Mouse (Mus musculus) embryonic facial prominence, embryonic 11.5 days (tissue): ENCODE results near the gene Tiam1. TPM values are rescaled to one million over a fixed set of nuclear protein-coding genes. Genes with fewer than 3 reads are reported as not detected.

Experiments used
- ATAC-seq: fragments of 200-750 bp; cut with Nextera tagmentation; replicated peaks from 2 replicates; pipeline ENCODE4 v1.8.0; 2017; ENCODE audit warnings: low read depth; ENCODE audit not compliant: insufficient number of reproducible peaks, low FRiP score, low TSS enrichment
- DNase-seq: peaks from one replicate; pipeline ENCODE4 v3.0.0-alpha.2; 2015; ENCODE audit warnings: low spot score
- H3K27ac ChIP-seq: fragments of 300-500 bp; sonication (generic); replicated peaks from 2 replicates; pipeline ENCODE4 v1.5.1; 2014; ENCODE audit warnings: mild to moderate bottlenecking, low read depth, low read length, control low read depth
- H3K27me3 ChIP-seq: fragments of 300-500 bp; sonication (generic); 2 replicates; pipeline ENCODE4 v1.6.1; 2014; ENCODE audit warnings: mild to moderate bottlenecking, low read length, moderate library complexity, mixed read lengths; ENCODE audit not compliant: control insufficient read depth, insufficient read depth
- H3K36me3 ChIP-seq: fragments of 300-500 bp; sonication (generic); replicated peaks from 2 replicates; pipeline ENCODE4 v1.6.1; 2014; ENCODE audit warnings: low read depth, mild to moderate bottlenecking, low read length, moderate library complexity, mixed read lengths; ENCODE audit not compliant: control insufficient read depth, insufficient read depth
- H3K4me1 ChIP-seq: fragments of 300-500 bp; sonication (generic); 2 replicates; pipeline ENCODE4 v1.6.1; 2014; ENCODE audit warnings: low read length, mixed read lengths; ENCODE audit not compliant: control insufficient read depth, insufficient read depth
- H3K4me2 ChIP-seq: fragments of 300-500 bp; sonication (generic); 2 replicates; pipeline ENCODE4 v1.6.1; 2014; ENCODE audit warnings: low read depth, mild to moderate bottlenecking, control low read depth, low read length, moderate library complexity
- H3K4me3 ChIP-seq: fragments of 300-500 bp; sonication (generic); 2 replicates; pipeline ENCODE4 v1.5.1; 2014; ENCODE audit warnings: low read depth, low read length, control low read depth
- H3K9ac ChIP-seq: fragments of 300-500 bp; sonication (generic); replicated peaks from 2 replicates; pipeline ENCODE4 v1.6.1; 2014; ENCODE audit warnings: mild to moderate bottlenecking, control low read depth, low read length
- H3K9me3 ChIP-seq: fragments of 300-500 bp; sonication (generic); replicated peaks from 2 replicates; pipeline ENCODE4 v1.6.1; 2016; ENCODE audit warnings: mild to moderate bottlenecking, low read length, inconsistent platforms, mixed read lengths; ENCODE audit not compliant: control insufficient read depth
- WGBS: fragments of 180-500 bp; shearing (Covaris S2); extraction: QIAGEN DNeasy Blood & Tissue Kit; methylation state at CpG from one replicate; pipeline ENCODE4 v1.1.7; 2014; 5-methylcytosine and 5-hydroxymethylcytosine counted together
- polyA plus RNA-seq: library from polyadenylated mRNA; unstranded; fragments of >200 nt; fragmentation: Nextera tagmentation; extraction: Ambion mirVana; gene quantifications from 2 replicates; pipeline ENCODE4 v1.2.1, GENCODE M21; 2014

The Tiam1 gene
- polyA plus RNA-seq, 1 experiment from 2014 or later = 33.8 TPM

- no peaks in the 10 kb centered on the region; the same call in 1 of the 2 replicates for H3K4me1 ChIP-seq
- WGBS = 81% methylated on average over 11 of the region's 11 CpGs
Measured at GRCm38 (mm10) chr16:90098191-90098605, 45.4 kb downstream of the Tiam1 start.

GRCm38 (mm10) chr16:90097769-90098168 is 45.8 kb downstream of the Tiam1 start:
- no peak overlapping the region for H3K4me3 ChIP-seq
- H3K4me1 ChIP-seq = no peaks in the 10 kb centered on the region; the same call in 1 of the 2 replicates
- DNase-seq = no peak
- no peaks in the 10 kb centered on the region for H3K27me3 ChIP-seq
- H3K27ac ChIP-seq = no peak overlapping the region
- no peaks in the 10 kb centered on the region for H3K9me3 ChIP-seq
- WGBS = 98% methylated on average over 3 of the region's 3 CpGs
- no peak overlapping the region for H3K9ac ChIP-seq
- no peak overlapping the region for H3K4me2 ChIP-seq
- no peak for ATAC-seq
- no peaks in the 10 kb centered on the region for H3K36me3 ChIP-seq

More at GRCm38 (mm10) chr16:90098191-90098605, 45.4 kb downstream of the Tiam1 start:
- H3K27ac ChIP-seq = no peak overlapping the region
- H3K27me3 ChIP-seq = no peaks in the 10 kb centered on the region
- peak; percentile 37; the same call in 1 of the 2 replicates for ATAC-seq
- H3K9ac ChIP-seq = no peak overlapping the region
- H3K4me3 ChIP-seq = no peak overlapping the region
- H3K4me2 ChIP-seq = no peak overlapping the region
- no peak for DNase-seq
- no peaks in the 10 kb centered on the region for H3K36me3 ChIP-seq
- no peaks in the 10 kb centered on the region for H3K9me3 ChIP-seq

- Histone ChIP-seq H3K9ac (no peak overlapping the region), H3K4me2 (no peak overlapping the region), H3K36me3 (no peaks in the 10 kb centered on the region), H3K27ac (no peak overlapping the region), H3K4me1 (no peaks in the 10 kb centered on the region; the same call in 1 of the 2 replicates), H3K27me3 (no peaks in the 10 kb centered on the region), H3K9me3 (no peaks in the 10 kb centered on the region), H3K4me3 (no peak overlapping the region)
- DNase-seq = no peak
- ATAC-seq = no peak
- WGBS = 85% methylated on average over 5 of the region's 5 CpGs
Measured at GRCm38 (mm10) chr16:90096011-90096410, 47.6 kb downstream of the Tiam1 start.

DNA sequence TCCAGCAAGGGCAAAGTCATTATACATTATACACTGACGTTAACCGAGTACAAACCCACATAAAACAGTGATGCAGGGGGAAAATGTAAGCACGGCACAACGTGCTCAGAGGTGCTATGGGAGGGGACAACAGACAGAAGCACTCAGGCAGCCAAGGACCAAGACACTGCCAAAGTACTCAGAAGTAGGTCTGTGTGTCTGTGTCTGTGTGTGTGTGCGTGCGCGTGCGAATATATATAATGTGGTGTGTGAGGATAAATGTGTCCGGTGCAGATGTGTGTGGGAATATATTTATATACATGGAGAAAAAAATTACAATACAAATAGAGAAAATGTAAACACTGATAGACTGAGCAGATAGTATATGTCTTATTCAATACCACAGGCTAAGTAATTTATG is 50.6 kb downstream of the Tiam1 start:
- Histone ChIP-seq H3K9ac (no peak overlapping the region), H3K36me3 (no peaks in the 10 kb centered on the region), H3K27me3 (no peaks in the 10 kb centered on the region), H3K4me1 (no peaks in the 10 kb centered on the region), H3K9me3 (no peaks in the 10 kb centered on the region), H3K27ac (no peak overlapping the region), H3K4me2 (no peak overlapping the region), H3K4me3 (no peak overlapping the region)
- no peak for DNase-seq
- no peak for ATAC-seq
- WGBS = 84% methylated on average over 9 of the region's 9 CpGs

- H3K27me3 ChIP-seq = no peaks in the 10 kb centered on the region
- H3K9ac ChIP-seq = no peak overlapping the region
- no peak for DNase-seq
- no peak overlapping the region for H3K4me3 ChIP-seq
- H3K4me1 ChIP-seq = no peaks in the 10 kb centered on the region
- no peak overlapping the region for H3K4me2 ChIP-seq
- 91% methylated on average over 1 of the region's 1 CpGs for WGBS
- H3K27ac ChIP-seq = no peak overlapping the region
- H3K9me3 ChIP-seq = no peaks in the 10 kb centered on the region
- no peak for ATAC-seq
- no peaks in the 10 kb centered on the region for H3K36me3 ChIP-seq
Measured at GRCm38 (mm10) chr16:90091906-90092305, 51.7 kb downstream of the Tiam1 start.

DNA sequence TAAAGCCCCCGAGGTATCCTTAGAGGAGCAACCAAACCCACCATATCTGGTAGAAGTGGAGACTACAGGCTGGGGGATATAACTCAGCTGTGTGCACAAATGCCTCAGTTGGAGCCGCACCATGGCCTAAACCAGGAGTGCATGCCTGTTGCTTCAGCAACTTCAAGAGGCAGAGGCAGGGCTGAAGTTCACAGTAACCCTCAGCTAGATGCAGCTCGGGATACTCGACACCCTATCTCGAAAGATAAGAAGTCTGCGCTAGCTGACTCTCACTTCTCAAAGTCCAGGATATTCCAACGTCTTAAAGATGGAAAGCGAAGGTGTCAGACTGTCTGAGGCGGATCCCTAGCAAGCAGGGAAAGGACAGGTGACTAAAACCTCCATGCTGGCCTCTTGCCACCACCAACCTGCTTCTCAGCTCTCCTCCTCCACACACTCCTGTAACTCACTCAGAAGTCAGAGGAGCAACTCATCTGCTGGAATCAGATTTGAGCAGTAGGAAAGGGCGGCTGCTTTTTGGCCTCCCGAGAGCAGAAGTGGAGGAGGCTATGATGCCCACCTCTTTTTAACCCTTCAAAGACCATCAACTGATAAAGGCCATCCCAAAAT is 52.4 kb downstream of the Tiam1 start:
- no peak overlapping the region for H3K4me2 ChIP-seq
- H3K4me1 ChIP-seq = no peaks in the 10 kb centered on the region
- WGBS = 75% methylated on average over 11 of the region's 11 CpGs
- no peak overlapping the region for H3K27ac ChIP-seq
- H3K36me3 ChIP-seq = no peaks in the 10 kb centered on the region
- DNase-seq (no peak), ATAC-seq (no peak)
- H3K4me3 ChIP-seq = no peak overlapping the region
- H3K9me3 ChIP-seq = no peaks in the 10 kb centered on the region
- no peaks in the 10 kb centered on the region for H3K27me3 ChIP-seq
- no peak overlapping the region for H3K9ac ChIP-seq

DNA sequence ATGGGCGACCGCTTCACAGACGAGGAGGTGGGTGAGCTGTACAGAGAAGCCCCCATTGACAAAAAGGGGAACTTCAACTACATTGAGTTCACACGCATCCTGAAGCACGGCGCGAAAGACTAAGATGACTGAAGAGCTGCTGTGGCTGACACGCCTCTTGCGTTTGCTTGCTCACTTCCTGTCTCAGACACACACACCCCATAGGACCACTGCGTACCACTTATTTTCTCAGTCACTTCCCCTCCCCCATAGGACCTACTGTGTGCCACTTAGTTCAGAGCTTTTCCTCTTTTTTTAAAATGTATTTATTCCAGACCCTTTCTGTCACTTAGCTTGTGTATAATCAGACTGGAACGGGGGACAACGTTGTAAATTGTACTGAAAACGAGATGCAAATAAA is 53.2 kb downstream of the Tiam1 start:
- Histone ChIP-seq H3K27me3 (no peaks in the 10 kb centered on the region), H3K9ac (no peak overlapping the region), H3K4me3 (no peak overlapping the region), H3K27ac (no peak overlapping the region), H3K9me3 (no peaks in the 10 kb centered on the region), H3K36me3 (no peaks in the 10 kb centered on the region), H3K4me1 (no peaks in the 10 kb centered on the region), H3K4me2 (no peak overlapping the region)
- ATAC-seq = no peak
- WGBS = 96% methylated on average over 13 of the region's 13 CpGs
- DNase-seq = no peak

DNA sequence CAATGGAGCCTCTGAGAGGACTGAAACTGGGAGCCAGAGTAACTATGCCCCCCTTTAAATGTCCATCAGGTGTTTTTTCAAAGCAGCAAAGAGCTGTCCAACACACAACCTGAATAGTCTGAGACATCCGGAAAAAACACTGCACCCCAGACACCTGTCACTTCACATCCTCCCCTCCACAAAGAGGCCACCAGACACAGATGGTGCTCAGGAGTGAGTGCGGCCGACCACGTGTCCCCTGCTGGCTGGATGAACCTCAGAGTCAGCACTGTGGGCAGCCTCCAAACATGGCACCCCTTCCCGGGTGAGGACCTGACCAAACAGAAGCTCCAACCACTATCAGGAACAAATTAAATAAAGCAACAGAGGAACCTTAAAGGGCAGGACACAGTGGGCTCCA is 56.3 kb downstream of the Tiam1 start:
- H3K4me2 ChIP-seq = no peak overlapping the region

More for the DNA sequence above, 56.3 kb downstream of the Tiam1 start:
- DNase-seq (no peak), ATAC-seq (no peak)
- Histone ChIP-seq H3K4me3 (no peak overlapping the region), H3K9me3 (no peaks in the 10 kb centered on the region), H3K27me3 (no peaks in the 10 kb centered on the region), H3K36me3 (no peaks in the 10 kb centered on the region), H3K4me1 (no peaks in the 10 kb centered on the region), H3K9ac (no peak overlapping the region), H3K27ac (no peak overlapping the region)
- WGBS = 88% methylated on average over 5 of the region's 5 CpGs
